Mouse (Mus musculus): ENCODE data around the gene Stk11.
A peak's percentile ranks its signal among the peaks of the same experiment; 100 is the strongest.

- peak; percentile 55; the same call in 1 of the 2 replicates for TF ChIP-seq KAT2A (IDR thresholded peaks at IDR 0.05; ENCODE audit: insufficient replicate concordance, low read length)
- peak; percentile 89 for TF ChIP-seq POLR2A (IDR thresholded peaks at IDR 0.05; ENCODE audit: low read depth, low read length)
- TF ChIP-seq USF2 (conservative IDR thresholded peaks at IDR 0.05; ENCODE audit: low read depth, low read length) = peak; percentile 70
- TF ChIP-seq USF1 (IDR thresholded peaks at IDR 0.05; ENCODE audit: low read depth, low read length) = peak; percentile 84
- no peak for TF ChIP-seq ETS1 (conservative IDR thresholded peaks at IDR 0.05; ENCODE audit: low read depth, low read length)
- no peak for TF ChIP-seq UBTF (IDR thresholded peaks at IDR 0.05; ENCODE audit: low read depth, low read length)
- no peak for TF ChIP-seq EP300 (IDR thresholded peaks at IDR 0.05; ENCODE audit: low read length)
- TF ChIP-seq MAX (IDR thresholded peaks at IDR 0.05; ENCODE audit: low read length) = peak; percentile 71; the same call in 1 of the 2 replicates
- TF ChIP-seq CTCF (conservative IDR thresholded peaks at IDR 0.05 in 1 of 2, IDR thresholded peaks at IDR 0.05 in 1 of 2; ENCODE audit: low read depth in 2 of 2, low read length in 2 of 2) = no peak
Observed at GRCm38 (mm10) chr10:80172527-80173292, 57.1 kb downstream of the Stk11 start, which contains the start of gene 1600002K03Rik.

Data from CH12.LX (cell line).